Mouse (Mus musculus): ENCODE data around the gene Ccndbp1. TPM values are rescaled to one million over a fixed set of nuclear protein-coding genes. Genes with fewer than 3 reads are reported as not detected.
A peak's percentile ranks its signal among the peaks of the same experiment; 100 is the strongest.
"Not testable (repeated sequence)": the region's sequence is repeated elsewhere in the genome, so short reads cannot be mapped to it uniquely, and the experiment has no call there.

The Ccndbp1 gene
- polyA plus RNA-seq, 1 experiment from 2014 or later, result 35.3 TPM

DNA sequence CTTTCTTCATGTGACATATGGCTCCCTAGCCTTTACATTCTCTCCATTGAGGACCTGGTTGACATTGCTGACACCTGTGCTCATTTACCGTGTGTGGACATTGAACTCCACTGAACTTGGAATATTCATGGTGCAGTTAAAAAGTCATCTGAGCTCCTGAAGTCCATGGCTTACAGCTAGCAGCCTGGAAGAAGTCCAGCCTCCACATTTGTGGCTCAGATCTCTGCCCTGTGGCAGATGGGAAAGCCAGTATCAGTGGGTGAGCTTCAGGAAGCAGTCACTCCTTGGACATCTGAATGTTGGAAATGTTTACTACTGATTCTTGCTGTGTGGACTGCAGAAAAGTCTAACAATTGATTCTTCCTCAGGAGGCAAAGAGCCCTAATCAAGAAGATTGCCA lies 1.2 kb upstream of the Ccndbp1 start:
- 85% methylated on average over 1 of the region's 1 CpGs for WGBS
- Histone ChIP-seq H3K4me3 (no peak overlapping the region), H3K9me3 (no peaks in the 10 kb centered on the region), H3K27ac (no peak overlapping the region), H3K4me1 (peaks cover 13% of the 10 kb centered on the region), H3K36me3 (no peaks in the 10 kb centered on the region), H3K27me3 (ENCODE audit: insufficient read depth, poor library complexity, severe bottlenecking) (no peaks in the 10 kb centered on the region)
- no peak for DNase-seq (ENCODE audit: low spot score)

DNA sequence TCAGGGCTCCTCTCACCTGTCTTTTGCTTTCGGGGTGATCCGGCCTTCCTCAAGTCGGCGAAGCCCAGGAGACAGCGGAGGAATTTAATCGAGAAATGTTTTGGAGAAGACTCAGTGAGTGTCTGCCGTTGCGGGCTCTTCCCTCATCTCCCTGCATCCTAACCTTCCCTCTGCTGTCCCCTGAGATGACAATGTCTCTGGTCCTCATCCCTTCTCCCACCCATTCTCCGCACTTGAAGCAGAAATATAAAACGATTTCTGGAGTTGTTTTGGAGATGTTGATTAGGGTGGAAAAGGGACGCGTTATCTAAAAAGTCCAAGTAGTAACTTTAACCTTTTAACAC lies 433 bp downstream of the Ccndbp1 start:
- peaks cover 13% of the 10 kb centered on the region for H3K4me1 ChIP-seq
- H3K27me3 ChIP-seq (ENCODE audit: insufficient read depth, poor library complexity, severe bottlenecking), result no peaks in the 10 kb centered on the region
- WGBS, result under 1% methylated on average over 12 of the region's 12 CpGs
- peaks cover 10% of the 10 kb centered on the region; the same call in 1 of the 2 replicates for H3K36me3 ChIP-seq
- peak overlapping the region; percentile 91 for H3K4me3 ChIP-seq
- DNase-seq (ENCODE audit: low spot score), result no peak
- peak overlapping the region; percentile 83 for H3K27ac ChIP-seq
- no peaks in the 10 kb centered on the region for H3K9me3 ChIP-seq

DNA sequence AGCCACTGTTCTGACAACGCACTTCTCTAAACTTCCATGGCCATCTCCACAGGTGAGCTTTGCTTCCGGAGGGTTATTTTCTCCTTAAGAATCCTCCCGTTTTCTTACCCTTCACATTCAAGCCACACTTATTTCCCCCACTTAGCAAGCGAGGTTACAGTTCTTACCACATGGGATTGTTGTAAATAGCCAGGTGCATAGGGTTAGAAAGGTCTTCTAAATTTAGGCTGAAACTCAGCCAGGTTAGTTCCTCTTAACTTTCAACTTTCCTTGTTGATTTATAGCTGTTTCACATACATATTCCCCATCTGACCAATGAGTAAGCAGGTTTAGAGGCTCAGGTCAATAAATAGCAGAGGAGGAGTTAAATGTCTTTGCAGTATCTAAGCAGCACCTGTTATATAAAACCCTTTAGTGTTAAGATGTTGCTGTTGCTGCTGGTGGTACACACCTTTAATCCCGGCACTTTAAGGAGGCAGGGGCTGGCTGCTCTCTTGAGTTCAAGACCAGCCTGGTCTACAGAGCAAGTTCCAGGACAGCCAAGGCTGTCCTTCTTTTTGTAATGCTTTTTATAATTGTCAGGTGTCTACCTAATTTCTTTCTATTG lies 971 bp downstream of the Ccndbp1 start:
- peaks cover 13% of the 10 kb centered on the region for H3K4me1 ChIP-seq
- H3K27me3 ChIP-seq (ENCODE audit: insufficient read depth, poor library complexity, severe bottlenecking), result no peaks in the 10 kb centered on the region
- 25% methylated on average over 5 of the region's 5 CpGs for WGBS
- no peaks in the 10 kb centered on the region for H3K9me3 ChIP-seq
- peak overlapping the region; percentile 91 for H3K4me3 ChIP-seq
- DNase-seq (ENCODE audit: low spot score), result no peak
- H3K27ac ChIP-seq, result no peak overlapping the region
- H3K36me3 ChIP-seq, result peaks cover 12% of the 10 kb centered on the region; the same call in 1 of the 2 replicates

DNA sequence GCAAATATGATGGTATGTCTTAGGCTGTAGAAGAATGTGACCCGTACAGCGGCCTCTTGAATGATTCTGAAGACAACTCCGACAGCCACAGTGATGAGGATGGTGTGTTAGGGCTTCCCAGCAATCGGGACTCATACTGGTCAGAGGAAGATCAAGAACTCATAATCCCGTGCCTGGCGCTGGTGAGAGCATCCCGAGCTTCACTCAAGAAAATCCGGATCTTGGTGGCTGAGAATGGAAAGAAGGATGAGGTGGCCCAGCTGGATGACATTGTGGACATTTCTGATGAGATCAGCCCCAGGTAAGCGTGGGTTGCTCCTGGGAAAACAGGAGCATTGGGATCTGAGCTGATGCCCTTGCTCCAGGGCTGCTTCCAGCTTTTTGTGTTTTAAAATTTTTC lies 4.5 kb downstream of the Ccndbp1 start:
- Histone ChIP-seq H3K27me3 (ENCODE audit: insufficient read depth, poor library complexity, severe bottlenecking) (no peaks in the 10 kb centered on the region), H3K36me3 (peaks cover 24% of the 10 kb centered on the region), H3K4me3 (no peak overlapping the region), H3K9me3 (no peaks in the 10 kb centered on the region), H3K27ac (no peak overlapping the region), H3K4me1 (peaks cover 13% of the 10 kb centered on the region)
- no peak for DNase-seq (ENCODE audit: low spot score)
- WGBS, result 85% methylated on average over 9 of the region's 9 CpGs

DNA sequence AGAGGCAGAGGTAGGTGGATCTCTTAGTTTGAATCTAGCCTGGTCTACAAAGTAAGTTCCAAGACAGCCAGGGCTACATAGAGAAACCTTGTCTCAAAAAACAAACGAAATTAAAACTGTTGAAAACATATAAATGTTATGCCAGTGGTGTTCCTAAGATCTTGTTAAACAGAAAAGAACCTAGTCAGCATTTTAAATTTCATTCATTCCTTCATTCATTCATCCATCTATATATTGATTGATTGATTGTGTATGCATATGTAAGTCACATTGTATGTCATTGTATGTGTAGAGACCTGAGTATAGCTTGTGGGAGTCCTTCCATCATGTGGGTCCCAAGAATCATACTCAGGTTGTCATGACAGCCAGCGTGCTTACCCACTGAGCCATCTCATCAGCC lies 7.3 kb downstream of the Ccndbp1 start:
- H3K4me1 ChIP-seq, result no peaks in the 10 kb centered on the region
- no peak overlapping the region for H3K4me3 ChIP-seq
- H3K27me3 ChIP-seq (ENCODE audit: insufficient read depth, poor library complexity, severe bottlenecking), result no peaks in the 10 kb centered on the region
- DNase-seq (ENCODE audit: low spot score), result no peak
- peaks cover 29% of the 10 kb centered on the region for H3K36me3 ChIP-seq
- no peaks in the 10 kb centered on the region for H3K9me3 ChIP-seq
- H3K27ac ChIP-seq, result no peak overlapping the region
- WGBS, result 84% methylated on average over 2 of the region's 2 CpGs

DNA sequence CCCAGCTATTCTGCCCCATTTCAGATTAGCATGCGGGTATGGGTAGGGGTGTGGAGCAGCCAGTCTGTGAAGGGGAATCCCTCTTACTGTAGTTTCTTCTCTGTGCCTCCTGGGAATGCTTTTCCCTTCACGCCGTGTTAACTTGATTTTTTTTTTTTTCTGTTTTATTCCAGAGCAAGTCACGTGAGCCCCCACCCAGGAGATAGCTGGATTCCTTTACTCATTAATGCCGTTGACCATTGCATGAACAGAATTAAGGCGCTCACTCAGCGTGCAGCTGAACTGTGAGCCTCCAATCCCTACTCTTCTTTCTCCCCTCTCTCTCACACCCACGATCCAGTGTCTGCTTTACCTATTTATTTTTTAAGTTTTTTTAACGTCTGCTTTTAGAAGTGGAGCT lies 8.0 kb downstream of the Ccndbp1 start:
- Histone ChIP-seq H3K4me1 (no peaks in the 10 kb centered on the region), H3K36me3 (peaks cover 29% of the 10 kb centered on the region), H3K9me3 (no peaks in the 10 kb centered on the region), H3K27me3 (ENCODE audit: insufficient read depth, poor library complexity, severe bottlenecking) (no peaks in the 10 kb centered on the region), H3K27ac (no peak overlapping the region), H3K4me3 (no peak overlapping the region)
- 87% methylated on average over 9 of the region's 9 CpGs for whole genome bisulfite sequencing
- no peak for DNase-seq (ENCODE audit: low spot score)

DNA sequence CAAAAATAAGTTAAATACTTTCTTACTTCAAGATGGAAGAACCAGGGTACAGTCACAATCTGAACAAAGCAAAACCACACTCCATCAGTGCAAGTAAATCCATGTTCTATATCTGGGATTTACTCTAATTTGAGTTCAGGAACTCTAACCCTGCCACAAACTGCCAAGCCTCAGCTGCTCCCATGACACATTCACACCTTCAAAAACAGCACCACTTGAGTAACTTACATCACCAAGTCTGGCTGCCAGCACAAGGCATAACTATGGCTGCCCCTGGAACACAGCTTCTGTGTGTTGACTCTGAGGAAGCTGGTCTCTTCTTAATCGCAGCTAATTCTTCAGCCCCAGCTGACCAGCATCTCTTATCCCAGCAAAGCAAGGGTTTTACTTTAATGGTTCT lies 8.9 kb downstream of the Ccndbp1 start:
- Histone ChIP-seq H3K36me3 (peaks cover 28% of the 10 kb centered on the region), H3K4me1 (no peaks in the 10 kb centered on the region), H3K4me3 (no peak overlapping the region), H3K27me3 (ENCODE audit: insufficient read depth, poor library complexity, severe bottlenecking) (no peaks in the 10 kb centered on the region), H3K27ac (no peak overlapping the region), H3K9me3 (no peaks in the 10 kb centered on the region)
- WGBS, result 80% methylated on average over 1 of the region's 1 CpGs
- DNase-seq (ENCODE audit: low spot score), result no peak

DNA sequence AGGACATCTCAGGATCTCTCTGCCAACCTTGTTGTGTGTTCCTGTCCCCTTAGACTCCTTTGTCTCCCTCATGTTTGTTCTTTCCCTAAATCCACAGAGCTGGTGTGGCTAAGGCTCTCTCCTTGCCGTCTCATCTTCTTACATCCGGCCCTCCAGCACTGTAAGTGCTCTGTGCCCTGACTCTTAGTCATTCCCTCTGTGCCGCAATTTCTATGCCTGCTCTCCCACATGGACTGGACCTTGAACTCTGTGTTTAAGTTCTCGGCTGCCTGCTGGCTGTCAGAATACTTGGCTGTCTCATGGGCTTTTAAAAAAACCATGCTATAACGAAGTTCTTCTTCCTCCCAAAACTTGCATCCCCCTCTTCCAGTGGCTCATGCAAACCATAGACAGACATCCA lies 14.7 kb downstream of the Ccndbp1 start:
- DNase-seq (ENCODE audit: low spot score), result no peak
- H3K27me3 ChIP-seq (ENCODE audit: insufficient read depth, poor library complexity, severe bottlenecking), result no peaks in the 10 kb centered on the region
- WGBS, result 76% methylated on average over 5 of the region's 5 CpGs
- H3K4me3 ChIP-seq, result no peak overlapping the region
- H3K36me3 ChIP-seq, result peaks cover 3% of the 10 kb centered on the region
- no peak overlapping the region for H3K27ac ChIP-seq
- H3K4me1 ChIP-seq, result no peaks in the 10 kb centered on the region
- no peaks in the 10 kb centered on the region for H3K9me3 ChIP-seq

DNA sequence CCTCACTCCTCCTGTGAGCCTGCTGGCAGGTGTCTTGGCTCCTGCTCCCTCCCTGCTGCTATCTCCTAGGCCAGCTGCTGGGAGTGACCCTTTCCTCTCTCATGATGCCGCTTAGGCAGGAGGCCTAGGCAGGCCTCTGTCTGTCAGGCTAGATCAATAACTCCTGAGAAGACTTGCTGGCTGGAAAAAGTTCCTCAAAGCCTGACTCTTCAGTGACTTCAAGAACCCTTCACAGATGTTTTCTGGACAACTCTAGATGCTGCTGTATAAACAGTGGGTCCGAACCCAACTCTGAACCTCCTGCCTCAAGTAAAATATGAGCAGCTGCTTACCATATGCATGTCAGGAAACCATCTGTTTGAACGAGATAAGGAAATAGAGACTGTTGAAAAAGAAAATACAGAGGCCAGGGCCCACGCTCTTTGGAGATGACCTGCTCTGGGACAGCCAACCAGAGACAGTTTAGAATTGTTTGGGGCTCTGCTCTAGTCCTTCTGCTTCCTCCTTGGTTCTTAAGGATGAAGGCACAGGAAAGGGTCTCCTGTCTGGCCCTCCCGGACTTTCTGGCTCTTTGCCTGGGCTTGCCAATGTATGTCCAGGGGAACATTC lies 28.6 kb downstream of the Ccndbp1 start, which contains the start of gene Epb42:
TSS of gene Epb42 (minus strand) at position 340 of the 609 bp plus-strand sequence.
- no peaks in the 10 kb centered on the region for H3K9me3 ChIP-seq
- DNase-seq (ENCODE audit: low spot score), result peak; percentile 93
- WGBS, result 49% methylated on average over 5 of the region's 5 CpGs
- H3K4me3 ChIP-seq, result peak within 1 kb of the TSS; percentile 40
- H3K27me3 ChIP-seq (ENCODE audit: insufficient read depth, poor library complexity, severe bottlenecking), result no peaks in the 10 kb centered on the region
- H3K27ac ChIP-seq, result peak within 1 kb of the TSS; percentile 43
- no peaks in the 10 kb centered on the region for H3K36me3 ChIP-seq
- H3K4me1 ChIP-seq, result 0 out of 2 replicates have a peak, but pooled peaks cover 5% of the 10 kb centered on the region

DNA sequence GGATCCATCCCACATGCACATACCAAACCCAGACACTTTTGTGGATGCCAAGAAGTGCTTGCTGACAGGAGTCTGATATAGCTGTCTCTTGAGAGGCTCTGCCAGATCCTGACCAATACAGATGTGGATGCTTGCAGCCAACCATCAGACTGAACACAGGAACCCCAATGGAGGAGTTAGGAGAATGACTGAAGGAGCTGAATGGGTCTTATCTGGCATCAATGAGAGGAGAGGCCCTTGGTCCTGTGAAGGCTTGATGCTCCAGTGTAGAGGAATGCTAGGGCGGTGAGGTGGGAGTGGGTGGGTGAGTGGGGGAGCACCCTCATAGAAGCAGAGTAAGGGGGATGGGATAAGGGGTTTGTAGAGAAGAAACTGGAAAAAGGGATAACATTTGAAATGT lies 30.6 kb downstream of the Ccndbp1 start:
- not testable (repeated sequence) for H3K27me3 ChIP-seq (ENCODE audit: insufficient read depth, poor library complexity, severe bottlenecking); H3K9me3 ChIP-seq; H3K27ac ChIP-seq; H3K36me3 ChIP-seq; H3K4me1 ChIP-seq; H3K4me3 ChIP-seq
- 58% methylated on average over 1 of the region's 1 CpGs for WGBS
- peak; percentile 51 for DNase-seq (ENCODE audit: low spot score)

DNA sequence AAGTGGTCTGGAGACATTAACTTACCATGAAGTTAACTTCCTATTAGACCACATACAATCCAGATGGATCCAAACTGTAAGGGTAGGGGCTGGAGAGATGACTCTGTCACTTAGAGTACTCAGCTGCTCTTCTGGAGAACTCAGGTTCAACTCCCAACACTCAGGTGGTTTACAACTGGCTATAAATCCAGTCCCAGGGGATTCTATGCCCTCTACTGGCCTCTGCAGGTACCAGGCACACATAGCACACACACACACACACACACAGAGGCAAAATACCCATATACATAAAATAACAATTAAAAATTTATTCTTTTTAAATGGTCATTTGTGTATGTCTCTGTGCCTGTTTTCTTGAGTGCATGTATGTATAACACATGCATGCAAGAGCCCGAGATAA lies 31.2 kb downstream of the Ccndbp1 start:
- Histone ChIP-seq H3K9me3 (no peaks in the 10 kb centered on the region), H3K27ac (no peak overlapping the region), H3K4me3 (no peak overlapping the region), H3K4me1 (0 out of 2 replicates have a peak, but pooled peaks cover 5% of the 10 kb centered on the region), H3K27me3 (ENCODE audit: insufficient read depth, poor library complexity, severe bottlenecking) (no peaks in the 10 kb centered on the region), H3K36me3 (no peaks in the 10 kb centered on the region)
- DNase-seq (ENCODE audit: low spot score), result peak; percentile 63
- WGBS, result 80% methylated on average over 1 of the region's 1 CpGs

DNA sequence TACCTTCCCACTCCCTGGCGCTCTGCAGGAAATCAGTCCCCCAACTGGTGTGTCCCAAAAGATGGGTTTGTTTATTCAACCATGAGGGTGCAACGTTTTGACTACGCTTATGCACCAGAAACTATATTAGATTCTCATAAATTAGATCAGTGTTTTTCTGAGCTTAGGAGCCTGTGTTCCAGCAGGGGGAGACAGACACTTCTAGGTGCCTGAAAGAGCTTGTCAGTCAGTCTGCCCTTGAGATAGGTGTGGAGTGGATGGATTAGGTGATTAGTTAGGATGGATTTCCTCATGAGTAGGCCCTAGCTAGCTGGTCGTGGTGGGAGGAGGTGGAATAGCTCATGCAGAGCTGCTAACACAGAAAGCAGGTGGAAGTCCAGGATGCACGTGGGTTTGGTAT lies 32.9 kb downstream of the Ccndbp1 start:
- no peak for DNase-seq (ENCODE audit: low spot score)
- Histone ChIP-seq H3K27me3 (ENCODE audit: insufficient read depth, poor library complexity, severe bottlenecking) (no peaks in the 10 kb centered on the region), H3K4me1 (0 out of 2 replicates have a peak, but pooled peaks cover 5% of the 10 kb centered on the region), H3K9me3 (no peaks in the 10 kb centered on the region), H3K4me3 (no peak overlapping the region), H3K27ac (no peak overlapping the region), H3K36me3 (no peaks in the 10 kb centered on the region)
- 42% methylated on average over 5 of the region's 5 CpGs for WGBS

DNA sequence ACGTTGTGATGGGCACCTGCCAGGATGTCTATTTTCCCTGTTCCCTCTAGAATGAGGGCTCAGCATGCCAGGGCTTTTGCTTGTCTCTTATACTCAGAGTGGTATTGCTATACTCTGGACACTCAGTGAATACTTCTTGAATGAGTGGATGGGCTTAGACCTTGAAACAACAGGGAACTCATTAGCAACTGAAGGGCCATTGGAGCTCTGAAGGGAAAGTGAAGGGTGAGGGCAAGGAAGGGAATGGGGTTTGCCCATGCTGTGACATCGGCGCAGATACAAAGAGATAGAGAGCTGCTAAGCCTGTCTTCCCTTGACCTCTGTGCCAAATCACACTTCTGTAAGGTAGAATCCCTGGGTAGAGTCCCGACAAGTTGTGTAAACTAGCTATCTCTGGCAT lies 37.5 kb downstream of the Ccndbp1 start:
- H3K4me1 ChIP-seq, result no peaks in the 10 kb centered on the region
- no peak overlapping the region for H3K27ac ChIP-seq
- no peaks in the 10 kb centered on the region for H3K27me3 ChIP-seq (ENCODE audit: insufficient read depth, poor library complexity, severe bottlenecking)
- H3K36me3 ChIP-seq, result no peaks in the 10 kb centered on the region
- no peaks in the 10 kb centered on the region for H3K9me3 ChIP-seq
- no peak overlapping the region for H3K4me3 ChIP-seq
- 78% methylated on average over 4 of the region's 4 CpGs for WGBS
- no peak for DNase-seq (ENCODE audit: low spot score)

DNA sequence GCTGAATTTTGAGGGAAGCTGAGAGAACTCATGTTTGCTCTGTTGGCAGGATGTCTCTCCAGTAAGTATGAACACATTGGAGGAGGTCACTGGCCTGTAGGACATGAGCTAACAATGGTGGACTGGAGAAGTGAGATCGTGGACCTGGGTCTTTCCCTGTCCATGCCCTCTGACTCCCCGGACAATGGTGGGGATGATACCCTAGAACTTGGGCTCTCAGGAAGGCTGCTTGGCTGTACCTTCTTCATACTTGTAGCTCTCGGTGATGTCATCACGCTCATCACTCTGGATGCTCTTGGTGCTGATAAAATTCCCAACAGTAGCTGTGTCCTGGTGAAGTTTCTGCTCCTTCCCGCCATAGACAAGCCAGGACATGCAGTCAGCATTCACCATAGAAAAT lies 44.0 kb downstream of the Ccndbp1 start:
- no peak overlapping the region for H3K27ac ChIP-seq
- peak; percentile 64 for DNase-seq (ENCODE audit: low spot score)
- H3K4me3 ChIP-seq, result no peak overlapping the region
- H3K9me3 ChIP-seq, result no peaks in the 10 kb centered on the region
- no peaks in the 10 kb centered on the region for H3K27me3 ChIP-seq (ENCODE audit: insufficient read depth, poor library complexity, severe bottlenecking)
- H3K4me1 ChIP-seq, result no peaks in the 10 kb centered on the region
- WGBS, result 86% methylated on average over 5 of the region's 5 CpGs
- no peaks in the 10 kb centered on the region for H3K36me3 ChIP-seq
